Mouse (Mus musculus) brain, embryonic 14.5 days (tissue): ENCODE measurements around the gene Arid4b. TPM values are rescaled to one million over a fixed set of nuclear protein-coding genes. Genes with fewer than 3 reads are reported as not detected.

Source experiments
- DNase-seq: peaks from one replicate; pipeline ENCODE4 v3.0.0-alpha.2; 2011; ENCODE audit warnings: low read depth
- CTCF ChIP-seq: fragments of 200-500 bp; IDR thresholded peaks from 2 replicates; pipeline ENCODE4 v1.5.1; 2012; ENCODE audit warnings: inconsistent platforms, mild to moderate bottlenecking, moderate library complexity, borderline replicate concordance; ENCODE audit not compliant: insufficient read depth, insufficient read length; ENCODE audit errors: extremely low read depth
- POLR2A ChIP-seq: fragments of 200-500 bp; IDR thresholded peaks from 2 replicates; pipeline ENCODE4 v1.6.1; 2012; ENCODE audit warnings: mild to moderate bottlenecking, inconsistent platforms, borderline replicate concordance; ENCODE audit not compliant: poor library complexity, insufficient read depth, insufficient read length, severe bottlenecking; ENCODE audit errors: extremely low read depth
- polyA plus RNA-seq: library from polyadenylated mRNA; depleted of rRNA; stranded (reverse); fragments of >200 nt; gene quantifications from 2 replicates; pipeline ENCODE4 v1.2.3, GENCODE M21; 2012

Arid4b gene
- polyA plus RNA-seq, 1 experiment, result 32.2 TPM

- TF ChIP-seq POLR2A (no peak), CTCF (no peak)
- DNase-seq, result no peak
Measured at GRCm38 (mm10) chr13:14035875-14036630, 27.0 kb upstream of the Arid4b start.

- no peak for TF ChIP-seq CTCF
- DNase-seq, result no peak
Measured at GRCm38 (mm10) chr13:14038911-14039291, 24.1 kb upstream of the Arid4b start.

GRCm38 (mm10) chr13:14039292-14039965, 23.6 kb upstream of the Arid4b start, which contains the start of gene Tbce:
Gene Tbce (minus strand): TSS chr13:14039638.
- peak; percentile 97 for DNase-seq

GRCm38 (mm10) chr13:14040186-14040585, 22.8 kb upstream of the Arid4b start:
- no peak for TF ChIP-seq CTCF
- no peak for TF ChIP-seq POLR2A
- peak; percentile 28 for DNase-seq

More at GRCm38 (mm10) chr13:14039292-14039965, 23.6 kb upstream of the Arid4b start, which contains the start of gene Tbce:
- TF ChIP-seq CTCF (peak; percentile 18; the same call in 1 of the 2 replicates), POLR2A (peak; percentile 29; the same call in 1 of the 2 replicates)

- TF ChIP-seq POLR2A, result no peak
- no peak for DNase-seq
Measured at GRCm38 (mm10) chr13:14043851-14044250, 19.2 kb upstream of the Arid4b start.

- no peak for DNase-seq
- no peak for TF ChIP-seq POLR2A
- TF ChIP-seq CTCF, result no peak
Measured at GRCm38 (mm10) chr13:14044521-14044920, 18.5 kb upstream of the Arid4b start.

- TF ChIP-seq CTCF (no peak), POLR2A (no peak)
- DNase-seq, result no peak
Measured at GRCm38 (mm10) chr13:14049878-14050277, 13.2 kb upstream of the Arid4b start.

- TF ChIP-seq CTCF (no peak), POLR2A (no peak)
- no peak for DNase-seq
Measured at GRCm38 (mm10) chr13:14056801-14057200, 6.2 kb upstream of the Arid4b start.

- TF ChIP-seq CTCF (no peak), POLR2A (no peak)
- no peak for DNase-seq
Measured at GRCm38 (mm10) chr13:14059582-14059981, 3.5 kb upstream of the Arid4b start.

GRCm38 (mm10) chr13:14062209-14063012, 621 bp upstream of the Arid4b start:
- no peak for DNase-seq
- TF ChIP-seq POLR2A (no peak), CTCF (no peak)

- no peak for TF ChIP-seq CTCF
- DNase-seq, result no peak
Measured at GRCm38 (mm10) chr13:14063942-14064271, 875 bp downstream of the Arid4b start.

- peak; percentile 52 for DNase-seq
- no peak for TF ChIP-seq POLR2A
- TF ChIP-seq CTCF, result no peak
Measured at GRCm38 (mm10) chr13:14064341-14065027, 1.5 kb downstream of the Arid4b start.

- TF ChIP-seq POLR2A (no peak), CTCF (no peak)
Measured at GRCm38 (mm10) chr13:14065028-14065380, 2.0 kb downstream of the Arid4b start.

More at GRCm38 (mm10) chr13:14065028-14065380, 2.0 kb downstream of the Arid4b start:
- peak; percentile 14 for DNase-seq
